8 mouse cellular contexts compared by ENCODE assay signal in the genomic region with DNA sequence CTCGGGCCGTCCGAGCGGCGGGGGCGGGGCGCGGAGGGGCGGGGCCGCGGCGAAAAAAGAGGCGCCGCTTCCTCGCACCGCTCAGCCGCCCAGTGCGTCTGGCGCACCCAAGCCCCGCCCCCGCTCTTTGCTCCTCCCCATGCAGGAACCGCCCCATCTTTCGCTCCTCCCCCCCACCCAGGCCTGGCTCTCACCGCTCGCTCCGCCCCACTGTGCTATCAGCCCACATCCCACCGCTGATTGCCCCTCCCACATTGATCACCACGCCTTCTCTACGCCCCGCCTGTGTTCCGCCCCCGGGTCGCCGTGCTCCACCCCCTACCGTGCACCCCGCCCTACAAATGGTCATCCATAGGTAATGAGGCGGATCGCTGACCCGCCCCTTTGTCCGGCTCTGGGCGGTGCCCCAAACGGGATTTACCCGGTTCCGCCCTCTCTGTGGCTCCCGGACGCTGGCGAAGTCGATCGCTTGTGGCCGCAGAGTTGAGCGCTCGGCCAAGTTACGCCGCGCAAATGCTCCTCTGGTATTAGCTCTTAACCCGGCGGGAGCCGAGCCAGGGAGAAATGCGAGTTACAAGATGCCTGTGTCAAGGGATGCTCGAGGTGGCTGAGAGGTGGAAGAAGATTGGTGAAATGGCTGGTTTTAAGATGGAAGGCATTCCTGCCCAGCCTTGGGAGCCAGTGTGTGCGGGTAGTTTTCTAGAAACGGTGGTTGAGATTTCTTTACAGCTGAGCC. TPM values are rescaled to one million over a fixed set of nuclear protein-coding genes. Genes with fewer than 3 reads are reported as not detected.
DNase-seq lines count a peak whose midpoint lies in the region; ATAC-seq and TF ChIP-seq lines count a peak whose summit lies in the region.

No protein-coding gene starts in this region.

- DNase-seq in CH12.LX (ENCODE audit: extremely low read depth), result peak; percentile 95
- DNase-seq in c-Kit-positive CD71-positive TER-119-negative erythroid progenitor cells, embryonic 14.5 days (ENCODE audit: low read depth), result peak; percentile 88
- DNase-seq in forebrain, embryonic 11.5 days (ENCODE audit: low spot score), result peak; percentile 99
- peak; percentile 98 for DNase-seq in heart, postnatal 0 days (ENCODE audit: low spot score)
- DNase-seq in kidney, postnatal 4 days, result peak; percentile 99
- peak; percentile 100 for DNase-seq in liver, postnatal 0 days
- peak; percentile 99 for DNase-seq in testis, postnatal 10 days (ENCODE audit: low spot score)

- H3K79me2 ChIP-seq in CH12.LX (replicated peaks; ENCODE audit: control insufficient read depth, extremely low read depth, insufficient read depth, poor library complexity, severe bottlenecking), result peaks cover 27% of the 10 kb centered on the region

- peak overlapping the region; percentile 48 for H3K4me2 ChIP-seq in CH12.LX (ENCODE audit: insufficient read depth, low read depth, poor library complexity, severe bottlenecking)
- H3K4me2 ChIP-seq in forebrain, embryonic 11.5 days (ENCODE audit: low read depth, low read length, severe bottlenecking), result peak overlapping the region; percentile 64
- H3K4me2 ChIP-seq in heart, postnatal 0 days (ENCODE audit: low read depth, low read length), result peak overlapping the region; percentile 89
- H3K4me2 ChIP-seq in liver, postnatal 0 days (ENCODE audit: low read depth, low read length), result peak overlapping the region; percentile 93
- peak overlapping the region; percentile 90 for H3K4me2 ChIP-seq in neural tube, embryonic 14.5 days (ENCODE audit: low read depth, low read length)

- peak overlapping the region; percentile 94 for H3K9ac ChIP-seq in CH12.LX (ENCODE audit: insufficient read depth, low read depth)
- H3K9ac ChIP-seq in forebrain, embryonic 11.5 days (ENCODE audit: low read length), result peak overlapping the region; percentile 92
- H3K9ac ChIP-seq in heart, postnatal 0 days (replicated peaks; ENCODE audit: low read depth, low read length), result peak overlapping the region; percentile 88
- H3K9ac ChIP-seq in liver, postnatal 0 days (replicated peaks), result peak overlapping the region; percentile 99
- H3K9ac ChIP-seq in neural tube, embryonic 14.5 days (replicated peaks; ENCODE audit: low read depth, low read length), result peak overlapping the region; percentile 60

- H3K27ac ChIP-seq in CH12.LX (ENCODE audit: insufficient read depth, low read depth), result peak overlapping the region; percentile 62
- peak overlapping the region; percentile 53; the same call in 1 of the 2 replicates for H3K27ac ChIP-seq in forebrain, embryonic 11.5 days (ENCODE audit: low read depth, low read length)
- peak overlapping the region; percentile 89 for H3K27ac ChIP-seq in heart, postnatal 0 days (ENCODE audit: low read depth)
- peak overlapping the region; percentile 98 for H3K27ac ChIP-seq in liver, postnatal 0 days (ENCODE audit: low read depth)
- peak overlapping the region; percentile 79 for H3K27ac ChIP-seq in neural tube, embryonic 14.5 days (ENCODE audit: low read depth, low read length)

- peak; percentile 90 for ATAC-seq in forebrain, embryonic 11.5 days (replicated peaks; ENCODE audit: low FRiP score)
- ATAC-seq in heart, postnatal 0 days (ENCODE audit: insufficient read depth, low read depth), result peak; percentile 93
- peak; percentile 88 for ATAC-seq in liver, postnatal 0 days
- peak; percentile 91 for ATAC-seq in neural tube, embryonic 14.5 days (ENCODE audit: low read depth)

- in situ Hi-C loops in CH12.LX (cut with MboI; ENCODE audit: low pct_ligation_motif_present, low pct_unique_long_range_greater_than_20kb, low sequenced_read_pairs), result no loop called here

- TF ChIP-seq POLR2A in CH12.LX (IDR thresholded peaks at IDR 0.05; ENCODE audit: low read depth, low read length), result peak; percentile 71

- WGBS in forebrain, embryonic 11.5 days, result under 1% methylated on average over 41 of the region's 62 CpGs
- WGBS in heart, postnatal 0 days, result under 1% methylated on average over 47 of the region's 62 CpGs
- WGBS in liver, postnatal 0 days (ENCODE audit: insufficient replicate concordance), result 3% methylated on average over 45 of the region's 62 CpGs
- WGBS in neural tube, embryonic 14.5 days, result under 1% methylated on average over 61 of the region's 62 CpGs

- dilution Hi-C loops in CH12.LX (cut with MboI; ENCODE audit: extremely low pct_ligation_motif_present, extremely low pct_unique_long_range_greater_than_20kb, low sequenced_read_pairs), result no loop called here

- H3K27me3 ChIP-seq in CH12.LX (replicated peaks), result no peaks in the 10 kb centered on the region
- no peaks in the 10 kb centered on the region for H3K27me3 ChIP-seq in forebrain, embryonic 11.5 days (ENCODE audit: control insufficient read depth, insufficient read depth, low read length)
- H3K27me3 ChIP-seq in heart, postnatal 0 days (ENCODE audit: control insufficient read depth, insufficient read depth, low read length), result no peaks in the 10 kb centered on the region
- H3K27me3 ChIP-seq in liver, postnatal 0 days (ENCODE audit: insufficient read depth, low read length), result no peaks in the 10 kb centered on the region
- H3K27me3 ChIP-seq in neural tube, embryonic 14.5 days (ENCODE audit: control insufficient read depth, insufficient read depth, low read length), result no peaks in the 10 kb centered on the region

- TF ChIP-seq RAD21 in CH12.LX (IDR thresholded peaks at IDR 0.05; ENCODE audit: low read depth, low read length), result no peak; the same call in 1 of the 2 replicates

- peaks cover 23 to 67% of the 10 kb centered on the region in 2 experiments for H3K4me1 ChIP-seq in CH12.LX (ENCODE audit: control insufficient read depth in 1 of 2, insufficient read depth in 2 of 2)
- peaks cover 27% of the 10 kb centered on the region for H3K4me1 ChIP-seq in forebrain, embryonic 11.5 days (replicated peaks; ENCODE audit: control insufficient read depth, insufficient read depth, low read length)
- H3K4me1 ChIP-seq in heart, postnatal 0 days (ENCODE audit: control insufficient read depth, insufficient read depth), result peaks cover 14% of the 10 kb centered on the region
- H3K4me1 ChIP-seq in liver, postnatal 0 days (ENCODE audit: insufficient read depth), result peaks cover 49% of the 10 kb centered on the region
- H3K4me1 ChIP-seq in neural tube, embryonic 14.5 days (ENCODE audit: control insufficient read depth, insufficient read depth, low read length), result peaks cover 16% of the 10 kb centered on the region

- H3K9me3 ChIP-seq in CH12.LX (replicated peaks; ENCODE audit: low read length), result no peaks in the 10 kb centered on the region
- no peaks in the 10 kb centered on the region for H3K9me3 ChIP-seq in forebrain, embryonic 11.5 days (ENCODE audit: control insufficient read depth, low read length)
- H3K9me3 ChIP-seq in heart, postnatal 0 days (replicated peaks; ENCODE audit: control insufficient read depth, low read length), result no peaks in the 10 kb centered on the region
- no peaks in the 10 kb centered on the region for H3K9me3 ChIP-seq in liver, postnatal 0 days (ENCODE audit: low read length)
- no peaks in the 10 kb centered on the region for H3K9me3 ChIP-seq in neural tube, embryonic 14.5 days (ENCODE audit: control insufficient read depth, low read length)

- peaks cover 0 to 3% of the 10 kb centered on the region in 2 experiments for H3K36me3 ChIP-seq in CH12.LX (replicated peaks in 1 of 2; ENCODE audit: control insufficient read depth in 1 of 2, insufficient read depth in 1 of 2, low read length in 1 of 2)
- no peaks in the 10 kb centered on the region for H3K36me3 ChIP-seq in forebrain, embryonic 11.5 days (ENCODE audit: control insufficient read depth, insufficient read depth, low read length)
- no peaks in the 10 kb centered on the region for H3K36me3 ChIP-seq in heart, postnatal 0 days (replicated peaks; ENCODE audit: control insufficient read depth, insufficient read depth, low read length)
- no peaks in the 10 kb centered on the region for H3K36me3 ChIP-seq in liver, postnatal 0 days (replicated peaks; ENCODE audit: insufficient read depth, low read length)
- no peaks in the 10 kb centered on the region for H3K36me3 ChIP-seq in neural tube, embryonic 14.5 days (ENCODE audit: control insufficient read depth, insufficient read depth, low read length)

- TF ChIP-seq CTCF in CH12.LX (conservative IDR thresholded peaks at IDR 0.05 in 1 of 2, IDR thresholded peaks at IDR 0.05 in 1 of 2; ENCODE audit: low read depth in 2 of 2, low read length in 2 of 2), result no peak
- no peak for TF ChIP-seq CTCF in heart, postnatal 0 days (IDR thresholded peaks at IDR 0.05; ENCODE audit: low read depth)
- no peak for TF ChIP-seq CTCF in liver, postnatal 0 days (IDR thresholded peaks at IDR 0.05; ENCODE audit: low read depth)

- TF ChIP-seq EP300 in CH12.LX (IDR thresholded peaks at IDR 0.05; ENCODE audit: low read length), result no peak
- 0 out of 2 replicates have a peak, but pooled peaks have one; percentile 23 for TF ChIP-seq EP300 in heart, postnatal 0 days (IDR thresholded peaks at IDR 0.05; ENCODE audit: low read depth)
- no peak for TF ChIP-seq EP300 in liver, postnatal 0 days (IDR thresholded peaks at IDR 0.05; ENCODE audit: low read depth)

- peak overlapping the region; percentile 52 to 97 (median 83) for H3K4me3 ChIP-seq in CH12.LX (replicated peaks in 1 of 3; ENCODE audit: low read depth in 2 of 3, low read length in 2 of 3, poor library complexity in 1 of 3)
- peak overlapping the region; percentile 87 for H3K4me3 ChIP-seq in forebrain, embryonic 11.5 days (ENCODE audit: low read depth, low read length)
- peak overlapping the region; percentile 95 for H3K4me3 ChIP-seq in heart, postnatal 0 days (ENCODE audit: low read depth, low read length)
- peak overlapping the region; percentile 93 for H3K4me3 ChIP-seq in liver, postnatal 0 days (ENCODE audit: low read depth, low read length)
- H3K4me3 ChIP-seq in neural tube, embryonic 14.5 days (ENCODE audit: low read depth, low read length), result peak overlapping the region; percentile 57

RNA-seq across cellular contexts. Expression of a gene that starts 0.4 kb away (rescaled TPM):
- total RNA-seq in CH12.LX (2012; rRNA removed) (14.9 and 16.1 TPM in 2 replicates), CH12.LX (2014; rRNA removed) (10.6 and 11.6 TPM in 2 replicates)
- 17.8 and 19.1 TPM in 2 replicates for polyA plus RNA-seq in CH12.LX (2012; ENCODE audit: insufficient read length, low read depth)
- polyA plus RNA-seq in forebrain, embryonic 11.5 days (2014; fragmentation: Nextera tagmentation; extraction: Ambion mirVana), result 87.8 and 96.1 TPM in 2 replicates
- 15.6 and 30.2 TPM in 2 replicates for total RNA-seq in heart, postnatal 0 days (2014; rRNA removed; ENCODE audit: low replicate concordance)
- polyA plus RNA-seq in heart, postnatal 0 days (2015; fragmentation: Nextera tagmentation; extraction: Ambion mirVana), result 21.6 and 23.8 TPM in 2 replicates
- 22.0 and 24.9 TPM in 2 replicates for polyA plus RNA-seq in liver, postnatal 0 days (2015; fragmentation: Nextera tagmentation; extraction: Ambion mirVana)
- polyA plus RNA-seq in neural tube, embryonic 14.5 days (2014; fragmentation: Nextera tagmentation; extraction: Ambion mirVana), result 45.2 and 66.3 TPM in 2 replicates

RNA-seq across cellular contexts. Expression of a gene that starts 46.6 kb away (rescaled TPM):
- total RNA-seq in CH12.LX (2012; rRNA removed) (15.6 and 17.1 TPM in 2 replicates), CH12.LX (2014; rRNA removed) (11.6 and 12.0 TPM in 2 replicates)
- 12.3 and 14.1 TPM in 2 replicates for polyA plus RNA-seq in CH12.LX (2012; ENCODE audit: insufficient read length, low read depth)
- polyA plus RNA-seq in forebrain, embryonic 11.5 days (2014; fragmentation: Nextera tagmentation; extraction: Ambion mirVana), result 54.2 and 57.9 TPM in 2 replicates
- total RNA-seq in heart, postnatal 0 days (2014; rRNA removed; ENCODE audit: low replicate concordance), result 6.6 and 9.4 TPM in 2 replicates
- polyA plus RNA-seq in heart, postnatal 0 days (2015; fragmentation: Nextera tagmentation; extraction: Ambion mirVana), result 23.8 and 25.7 TPM in 2 replicates
- polyA plus RNA-seq in liver, postnatal 0 days (2015; fragmentation: Nextera tagmentation; extraction: Ambion mirVana), result 80.4 and 85.0 TPM in 2 replicates
- polyA plus RNA-seq in neural tube, embryonic 14.5 days (2014; fragmentation: Nextera tagmentation; extraction: Ambion mirVana), result 102 and 108 TPM in 2 replicates

Comparison
In these comparisons a context has a peak if more than half of its experiments do, and no peak if none do; other contexts are left out.
1. Peak in every context shown above with its lines: DNase-seq, ATAC-seq, H3K4me3 ChIP-seq and H3K27ac ChIP-seq.